8 mouse cellular contexts compared by ENCODE assay signal in genomic region chr3:149519575-149519929, GRCm38 (mm10).
DNase-seq lines count a peak whose midpoint lies in the region; ATAC-seq lines count a peak whose summit lies in the region.
"Had no signal": no experiment of that assay in that cellular context is flagged by ENCODE, and none has a peak within 500 bp of the region (broad histone marks: within the 10 kb centered on the region; RNA-seq: fewer than 3 reads in every experiment).

No protein-coding gene starts in this region.

- 0 out of 2 replicates have a peak, but pooled peaks cover 5% of the 10 kb centered on the region for H3K27me3 ChIP-seq in forebrain, embryonic 14.5 days (replicated peaks; ENCODE audit: control insufficient read depth, insufficient read depth, low read length)
- H3K27me3 ChIP-seq in liver, embryonic 12.5 days (replicated peaks) = peaks cover 33% of the 10 kb centered on the region

- H3K27ac ChIP-seq in forebrain, embryonic 14.5 days (ENCODE audit: low read depth, low read length) = no peak overlapping the region
- no peak overlapping the region for H3K27ac ChIP-seq in liver, embryonic 12.5 days

- peaks cover 3% of the 10 kb centered on the region for H3K4me1 ChIP-seq in forebrain, embryonic 14.5 days (ENCODE audit: control insufficient read depth, insufficient read depth, low read length)
- no peaks in the 10 kb centered on the region for H3K4me1 ChIP-seq in liver, embryonic 12.5 days

- WGBS in forebrain, embryonic 14.5 days = 12% methylated on average over 15 of the region's 15 CpGs
- 40% methylated on average over 15 of the region's 15 CpGs for WGBS in liver, embryonic 12.5 days (ENCODE audit: insufficient replicate concordance)

- DNase-seq in right cerebral cortex, postnatal 25 days = peak; percentile 5
- no peak for DNase-seq in right cerebral cortex, postnatal 14 days
- DNase-seq in forebrain, embryonic 14.5 days (ENCODE audit: low spot score) = no peak
- no peak for DNase-seq in c-Kit-positive CD71-positive TER-119-positive erythroid progenitor cells, embryonic 14.5 days (ENCODE audit: low spot score)
- DNase-seq in urinary bladder, postnatal 36 days (ENCODE audit: low spot score in 2 of 2) = no peak
- DNase-seq in cerebellum, adult 8-10 months = no peak
- DNase-seq: thymus, postnatal 14 days had no signal

- H3K9ac ChIP-seq in forebrain, embryonic 14.5 days (ENCODE audit: low read length) = peak overlapping the region; percentile 66
- H3K9ac ChIP-seq in liver, embryonic 12.5 days = no peak overlapping the region

- H3K4me3 ChIP-seq in forebrain, embryonic 14.5 days (ENCODE audit: low read depth, low read length) = peak overlapping the region; percentile 46
- H3K4me3 ChIP-seq in liver, embryonic 12.5 days = peak overlapping the region; percentile 5; the same call in 1 of the 2 replicates

- ATAC-seq in forebrain, embryonic 14.5 days = peak; percentile 37; the same call in 1 of the 2 replicates
- no peak for ATAC-seq in liver, embryonic 12.5 days

- no peaks in the 10 kb centered on the region for H3K9me3 ChIP-seq in forebrain, embryonic 14.5 days (replicated peaks; ENCODE audit: control insufficient read depth, low read length)
- H3K9me3 ChIP-seq in liver, embryonic 12.5 days (replicated peaks) = no peaks in the 10 kb centered on the region

- no peaks in the 10 kb centered on the region for H3K36me3 ChIP-seq in forebrain, embryonic 14.5 days (ENCODE audit: control insufficient read depth, insufficient read depth, low read length)
- no peaks in the 10 kb centered on the region for H3K36me3 ChIP-seq in liver, embryonic 12.5 days

- H3K4me2 ChIP-seq in forebrain, embryonic 14.5 days (ENCODE audit: low read length) = peak overlapping the region; percentile 90
- peak overlapping the region; percentile 50 for H3K4me2 ChIP-seq in liver, embryonic 12.5 days
